In the genomic region with DNA sequence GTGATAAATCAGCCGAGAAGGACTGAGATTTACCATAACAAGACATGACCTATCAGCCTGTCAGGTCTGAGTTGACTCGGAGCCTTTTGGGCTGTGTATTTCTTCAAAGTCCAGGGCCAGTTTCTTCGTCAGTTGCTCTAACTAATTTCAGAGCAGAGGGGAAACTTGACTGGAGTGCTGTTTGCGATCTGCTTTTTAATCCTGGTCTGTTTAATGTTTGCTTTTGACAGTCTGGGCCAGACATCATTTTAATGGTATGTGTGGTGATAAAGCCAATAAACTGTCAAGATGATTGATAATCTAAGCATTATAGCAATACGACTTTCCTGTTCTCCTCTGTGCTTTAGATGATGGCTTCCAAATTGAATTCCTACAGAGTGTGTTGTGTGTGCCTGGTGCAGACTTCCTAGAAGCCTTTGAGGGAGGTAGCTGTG, we compare ENCODE assay signal across 11 mouse cellular contexts.
DNase-seq lines count a peak whose midpoint lies in the region; ATAC-seq and TF ChIP-seq lines count a peak whose summit lies in the region.
"Had no signal": no experiment of that assay in that cellular context is flagged by ENCODE, and none has a peak within 500 bp of the region (broad histone marks: within the 10 kb centered on the region; RNA-seq: fewer than 3 reads in every experiment).

No protein-coding gene starts in this region.

- TF ChIP-seq POLR2A in liver, adult 2 months (IDR thresholded peaks at IDR 0.05; ENCODE audit: extremely low read depth, insufficient read depth, low read length), result no peak

- peak; percentile 12 for DNase-seq in liver, adult 2 months (ENCODE audit: extremely low read depth, low read depth, low spot score)
- DNase-seq in liver, postnatal 0 days, result no peak
- DNase-seq in embryo, embryonic 11 days, result peak; percentile 49
- peak; percentile 58 for DNase-seq in hindbrain, embryonic 14.5 days (ENCODE audit: low spot score)
- DNase-seq in layer of hippocampus, adult 9-11 months, result no peak
- DNase-seq in cerebellum, adult 11 months, result no peak
- DNase-seq: adrenal gland, adult 8-10 months; cerebellum, adult 2 months; kidney, adult 2 months had no signal

- H3K4me3 ChIP-seq in liver, adult 2 months (ENCODE audit: insufficient read depth, low read depth, low read length), result no peak overlapping the region
- no peak overlapping the region for H3K4me3 ChIP-seq in liver, postnatal 0 days (ENCODE audit: low read depth, low read length)
- no peak overlapping the region for H3K4me3 ChIP-seq in hindbrain, embryonic 14.5 days (replicated peaks; ENCODE audit: low read length)
- no peak overlapping the region for H3K4me3 ChIP-seq in neural tube, embryonic 15.5 days (replicated peaks)

- no peak for TF ChIP-seq EP300 in liver, postnatal 0 days (IDR thresholded peaks at IDR 0.05; ENCODE audit: low read depth)

- no peaks in the 10 kb centered on the region for H3K27me3 ChIP-seq in liver, adult 2 months (ENCODE audit: control insufficient read depth, insufficient read depth, low read length)
- H3K27me3 ChIP-seq in liver, postnatal 0 days (ENCODE audit: insufficient read depth, low read length), result no peaks in the 10 kb centered on the region
- no peaks in the 10 kb centered on the region for H3K27me3 ChIP-seq in hindbrain, embryonic 14.5 days (ENCODE audit: control insufficient read depth, insufficient read depth, low read length)
- 0 out of 2 replicates have a peak, but pooled peaks cover 6% of the 10 kb centered on the region for H3K27me3 ChIP-seq in neural tube, embryonic 15.5 days (replicated peaks)

- no peak overlapping the region for H3K9ac ChIP-seq in liver, adult 2 months (ENCODE audit: low read depth, low read length)
- H3K9ac ChIP-seq in liver, postnatal 0 days (replicated peaks), result no peak overlapping the region
- H3K9ac ChIP-seq in hindbrain, embryonic 14.5 days, result no peak overlapping the region
- H3K9ac ChIP-seq in neural tube, embryonic 15.5 days (replicated peaks), result no peak overlapping the region

- WGBS in liver, adult 2 months, result 79% methylated on average over 5 of the region's 5 CpGs
- 58% methylated on average over 5 of the region's 5 CpGs for WGBS in liver, postnatal 0 days (ENCODE audit: insufficient replicate concordance)
- 40% methylated on average over 5 of the region's 5 CpGs for WGBS in hindbrain, embryonic 14.5 days
- WGBS in neural tube, embryonic 15.5 days, result 17% methylated on average over 5 of the region's 5 CpGs

- no peaks in the 10 kb centered on the region for H3K9me3 ChIP-seq in liver, postnatal 0 days (ENCODE audit: low read length)
- peaks cover 5% of the 10 kb centered on the region; the same call in 1 of the 2 replicates for H3K9me3 ChIP-seq in hindbrain, embryonic 14.5 days (ENCODE audit: control insufficient read depth, low read length)
- H3K9me3 ChIP-seq in neural tube, embryonic 15.5 days (replicated peaks), result no peaks in the 10 kb centered on the region
- H3K9me3 ChIP-seq: G1E had no signal

- no peaks in the 10 kb centered on the region for H3K36me3 ChIP-seq in liver, adult 2 months (ENCODE audit: control insufficient read depth, insufficient read depth, low read length)
- H3K36me3 ChIP-seq in liver, postnatal 0 days (replicated peaks; ENCODE audit: insufficient read depth, low read length), result no peaks in the 10 kb centered on the region
- H3K36me3 ChIP-seq in hindbrain, embryonic 14.5 days (replicated peaks; ENCODE audit: control insufficient read depth, insufficient read depth), result no peaks in the 10 kb centered on the region
- H3K36me3 ChIP-seq in neural tube, embryonic 15.5 days, result no peaks in the 10 kb centered on the region
- H3K36me3 ChIP-seq: G1E had no signal

- H3K4me1 ChIP-seq in liver, adult 2 months (ENCODE audit: control insufficient read depth, insufficient read depth, low read length), result no peaks in the 10 kb centered on the region
- H3K4me1 ChIP-seq in liver, postnatal 0 days (ENCODE audit: insufficient read depth), result no peaks in the 10 kb centered on the region
- H3K4me1 ChIP-seq in hindbrain, embryonic 14.5 days (replicated peaks; ENCODE audit: control insufficient read depth, insufficient read depth, low read length), result peaks cover 21% of the 10 kb centered on the region
- peaks cover 23% of the 10 kb centered on the region for H3K4me1 ChIP-seq in neural tube, embryonic 15.5 days

- H3K4me2 ChIP-seq in liver, postnatal 0 days (ENCODE audit: low read depth, low read length), result no peak overlapping the region
- no peak overlapping the region for H3K4me2 ChIP-seq in hindbrain, embryonic 14.5 days (replicated peaks)
- no peak overlapping the region for H3K4me2 ChIP-seq in neural tube, embryonic 15.5 days

- no peak for ATAC-seq in liver, postnatal 0 days
- ATAC-seq in hindbrain, embryonic 14.5 days (ENCODE audit: low FRiP score), result no peak
- no peak for ATAC-seq in neural tube, embryonic 15.5 days (ENCODE audit: low FRiP score)

- TF ChIP-seq CTCF in liver, adult 2 months (IDR thresholded peaks at IDR 0.05; ENCODE audit: low read depth, low read length), result no peak
- TF ChIP-seq CTCF in liver, postnatal 0 days (IDR thresholded peaks at IDR 0.05; ENCODE audit: low read depth), result no peak

- no peaks in the 10 kb centered on the region for H3K79me2 ChIP-seq in liver, adult 2 months (ENCODE audit: control insufficient read depth, insufficient read depth, low read length)

- H3K27ac ChIP-seq in liver, adult 2 months (replicated peaks; ENCODE audit: insufficient read depth, low read depth, low read length), result no peak overlapping the region
- no peak overlapping the region for H3K27ac ChIP-seq in liver, postnatal 0 days (ENCODE audit: low read depth)
- H3K27ac ChIP-seq in hindbrain, embryonic 14.5 days, result 0 out of 2 replicates have a peak overlapping the region, but pooled peaks have one; percentile 11
- peak overlapping the region; percentile 7 for H3K27ac ChIP-seq in neural tube, embryonic 15.5 days (replicated peaks)

Comparison
In these comparisons a context has a peak if more than half of its experiments do, and no peak if none do; other contexts are left out.
1. DNase-seq: peak in liver, adult 2 months (single experiment), embryo, embryonic 11 days (single experiment) and hindbrain, embryonic 14.5 days (single experiment); none in liver, postnatal 0 days (single experiment), layer of hippocampus, adult 9-11 months (single experiment) and cerebellum, adult 11 months (single experiment).
2. H3K27ac ChIP-seq: peak in hindbrain, embryonic 14.5 days (single experiment) and neural tube, embryonic 15.5 days (single experiment); none in liver, adult 2 months (single experiment) and liver, postnatal 0 days (single experiment).